Mouse (Mus musculus) neural tube, embryonic 10.5 days (tissue): ENCODE results near the gene Lpar2.

Experiments used
- DNase-seq: peaks from one replicate; pipeline ENCODE4 v3.0.0-alpha.2; 2017; ENCODE audit warnings: low spot score; ENCODE audit errors: extremely low spot score

Gene Lpar2

GRCm38 (mm10) chr8:69867696-69868326 lies 45.6 kb downstream of the Lpar2 start:
- DNase-seq: no peak

- DNase-seq: no peak
Measured at GRCm38 (mm10) chr8:69870003-69870765, 48.0 kb downstream of the Lpar2 start.

GRCm38 (mm10) chr8:69870907-69871306 lies 48.7 kb downstream of the Lpar2 start:
- no peak for DNase-seq

GRCm38 (mm10) chr8:69874155-69874554 lies 51.9 kb downstream of the Lpar2 start:
- DNase-seq: peak; percentile 74

- no peak for DNase-seq
Measured at GRCm38 (mm10) chr8:69874654-69875053, 52.4 kb downstream of the Lpar2 start.

- DNase-seq: no peak
Measured at GRCm38 (mm10) chr8:69876097-69876496, 53.9 kb downstream of the Lpar2 start.

GRCm38 (mm10) chr8:69876967-69877366 lies 54.7 kb downstream of the Lpar2 start:
- no peak for DNase-seq

GRCm38 (mm10) chr8:69877396-69877795 lies 55.2 kb downstream of the Lpar2 start:
- DNase-seq: no peak

GRCm38 (mm10) chr8:69877992-69878391 lies 55.8 kb downstream of the Lpar2 start:
- DNase-seq: no peak

- DNase-seq: no peak
Measured at GRCm38 (mm10) chr8:69879678-69880077, 57.4 kb downstream of the Lpar2 start.
